Mouse (Mus musculus): ENCODE data around the gene Sac3d1.
A peak's percentile ranks its signal among the peaks of the same experiment; 100 is the strongest.

Sac3d1 gene

GRCm38 (mm10) chr19:6118677-6119185 is 281 bp upstream of the Sac3d1 start:
- no peak for DNase-seq (ENCODE audit: low spot score)

- no peak for DNase-seq (ENCODE audit: low spot score)
Observed at GRCm38 (mm10) chr19:6117346-6117985, 984 bp downstream of the Sac3d1 start.

- no peak for DNase-seq (ENCODE audit: low spot score)
Observed at GRCm38 (mm10) chr19:6116113-6116850, 2.2 kb downstream of the Sac3d1 start.

GRCm38 (mm10) chr19:6113116-6113515 is 5.3 kb downstream of the Sac3d1 start:
- no peak for DNase-seq (ENCODE audit: low spot score)

- no peak for DNase-seq (ENCODE audit: low spot score)
Observed at GRCm38 (mm10) chr19:6105586-6105985, 12.9 kb downstream of the Sac3d1 start, which contains the start of gene Naaladl1. Naaladl1 (plus strand) TSS chr19:6105782.

- DNase-seq (ENCODE audit: low spot score): no peak
Observed at GRCm38 (mm10) chr19:6104476-6104875, 14.0 kb downstream of the Sac3d1 start.

- DNase-seq (ENCODE audit: low spot score): no peak
Observed at GRCm38 (mm10) chr19:6102169-6102853, 16.1 kb downstream of the Sac3d1 start.

GRCm38 (mm10) chr19:6101186-6101585 is 17.3 kb downstream of the Sac3d1 start:
- DNase-seq (ENCODE audit: low spot score): no peak

GRCm38 (mm10) chr19:6097847-6098246 is 20.6 kb downstream of the Sac3d1 start:
- DNase-seq (ENCODE audit: low spot score): no peak

GRCm38 (mm10) chr19:6094119-6094518 is 24.3 kb downstream of the Sac3d1 start, which contains the start of gene AC131692.1:
AC131692.1 (plus strand) TSS chr19:6094419.
- no peak for DNase-seq (ENCODE audit: low spot score)

GRCm38 (mm10) chr19:6088841-6089240 is 29.6 kb downstream of the Sac3d1 start:
- no peak for DNase-seq (ENCODE audit: low spot score)

- peak; percentile 58 for DNase-seq (ENCODE audit: low spot score)
Observed at GRCm38 (mm10) chr19:6085417-6085879, 33.0 kb downstream of the Sac3d1 start.

GRCm38 (mm10) chr19:6084478-6085248 is 33.8 kb downstream of the Sac3d1 start, which contains the start of the genes Zfpl1 and Cdca5:
Zfpl1 (minus strand) TSS chr19:6084956.
Cdca5 (plus strand) TSS chr19:6084983.
- peak; percentile 96 for DNase-seq (ENCODE audit: low spot score)

GRCm38 (mm10) chr19:6082156-6082555 is 36.3 kb downstream of the Sac3d1 start, which contains the start of gene Gm28374:
Gm28374 (minus strand) TSS chr19:6082256.
- no peak for DNase-seq (ENCODE audit: low spot score)

- no peak for DNase-seq (ENCODE audit: low spot score)
Observed at GRCm38 (mm10) chr19:6079983-6080480, 38.4 kb downstream of the Sac3d1 start, which contains the start of gene Tmem262. Tmem262 (plus strand) TSS chr19:6080033.

GRCm38 (mm10) chr19:6076564-6077393 is 41.7 kb downstream of the Sac3d1 start, which contains the start of gene Vps51:
Vps51 (minus strand) TSS chr19:6077231.
- peak; percentile 84 for DNase-seq (ENCODE audit: low spot score)

GRCm38 (mm10) chr19:6073889-6074288 is 44.6 kb downstream of the Sac3d1 start:
- DNase-seq (ENCODE audit: low spot score): no peak

GRCm38 (mm10) chr19:6071261-6071660 is 47.2 kb downstream of the Sac3d1 start:
- no peak for DNase-seq (ENCODE audit: low spot score)

- no peak for DNase-seq (ENCODE audit: low spot score)
Observed at GRCm38 (mm10) chr19:6070571-6071250, 47.7 kb downstream of the Sac3d1 start.

- no peak for DNase-seq (ENCODE audit: low spot score)
Observed at GRCm38 (mm10) chr19:6069851-6070250, 48.6 kb downstream of the Sac3d1 start.

Data from urinary bladder, postnatal 14 days (tissue).